7 mouse cellular contexts compared by ENCODE assay signal in the genomic region with DNA sequence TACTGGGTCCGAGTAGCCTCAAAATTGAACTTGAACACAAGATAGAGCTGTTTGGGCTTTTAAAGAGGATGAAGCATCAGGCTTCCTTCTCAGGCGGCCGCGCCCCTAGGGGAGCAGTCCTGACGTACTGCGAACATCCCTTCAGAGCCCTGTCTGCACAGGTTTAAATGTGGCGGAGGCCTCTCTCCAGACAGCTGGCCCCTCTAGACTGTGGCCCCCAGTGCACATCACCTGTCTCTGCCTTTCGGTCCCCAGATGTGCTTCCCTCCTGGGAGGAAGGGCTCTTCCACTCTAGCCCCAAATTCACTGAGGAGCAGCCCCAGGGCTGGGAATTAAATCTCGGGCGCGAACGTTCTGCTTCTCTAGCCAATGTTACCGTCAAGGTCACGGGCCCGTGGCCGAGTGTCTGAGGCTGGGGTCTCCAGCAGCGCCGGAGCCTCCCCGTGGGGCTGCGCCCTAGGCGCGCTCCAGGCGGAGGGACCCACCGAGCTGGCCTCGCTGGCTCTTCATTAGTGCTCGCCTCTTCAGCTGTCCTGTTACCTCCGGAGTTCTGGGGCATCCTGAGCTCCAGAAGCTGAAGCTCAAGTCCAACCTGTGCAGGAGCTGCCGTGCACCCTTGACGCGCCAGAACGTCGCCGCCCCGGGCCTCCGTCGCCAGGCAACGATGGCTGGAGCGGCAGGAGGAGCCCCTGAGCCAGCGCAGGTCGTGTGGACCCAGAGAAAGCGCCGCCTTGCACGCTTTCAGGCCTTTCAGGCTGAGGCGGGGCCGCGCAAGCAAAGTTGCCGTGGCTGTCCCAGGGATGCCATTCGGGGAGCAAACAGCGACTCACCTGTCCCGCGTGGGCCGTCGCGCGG. TPM values are rescaled to one million over a fixed set of nuclear protein-coding genes. Genes with fewer than 3 reads are reported as not detected.
DNase-seq lines count a peak whose midpoint lies in the region; ATAC-seq and TF ChIP-seq lines count a peak whose summit lies in the region.

No protein-coding gene starts in this region.

- H3K4me3 ChIP-seq in C2C12 (ENCODE audit: insufficient read depth, poor library complexity, severe bottlenecking), result peak overlapping the region; percentile 26
- peak overlapping the region; percentile 55 for H3K4me3 ChIP-seq in embryonic facial prominence, embryonic 11.5 days (ENCODE audit: low read depth, low read length)
- H3K4me3 ChIP-seq in intestine, embryonic 16.5 days (ENCODE audit: low read length), result peak overlapping the region; percentile 57
- peak overlapping the region; percentile 24 for H3K4me3 ChIP-seq in liver, embryonic 15.5 days (replicated peaks)
- peak overlapping the region; percentile 59 for H3K4me3 ChIP-seq in stomach, embryonic 16.5 days (replicated peaks; ENCODE audit: low read length)

- no peaks in the 10 kb centered on the region for H3K9me3 ChIP-seq in embryonic facial prominence, embryonic 11.5 days (replicated peaks; ENCODE audit: control insufficient read depth, low read length)
- no peaks in the 10 kb centered on the region for H3K9me3 ChIP-seq in intestine, embryonic 16.5 days (ENCODE audit: control insufficient read depth, low read length)
- no peaks in the 10 kb centered on the region for H3K9me3 ChIP-seq in liver, embryonic 15.5 days (replicated peaks)
- no peaks in the 10 kb centered on the region for H3K9me3 ChIP-seq in stomach, embryonic 16.5 days (replicated peaks; ENCODE audit: control insufficient read depth, low read length)

- no peak for TF ChIP-seq CTCF in C2C12 (IDR thresholded peaks at IDR 0.05; ENCODE audit: control insufficient read depth, insufficient read depth, insufficient read length)

- H3K36me3 ChIP-seq in C2C12 (ENCODE audit: control insufficient read depth, insufficient read depth), result no peaks in the 10 kb centered on the region
- H3K36me3 ChIP-seq in embryonic facial prominence, embryonic 11.5 days (replicated peaks; ENCODE audit: control insufficient read depth, insufficient read depth, low read depth, low read length), result no peaks in the 10 kb centered on the region
- no peaks in the 10 kb centered on the region for H3K36me3 ChIP-seq in intestine, embryonic 16.5 days (ENCODE audit: control insufficient read depth, insufficient read depth, low read length)
- no peaks in the 10 kb centered on the region for H3K36me3 ChIP-seq in liver, embryonic 15.5 days (replicated peaks)
- H3K36me3 ChIP-seq in stomach, embryonic 16.5 days (ENCODE audit: control insufficient read depth, insufficient read depth, low read length), result no peaks in the 10 kb centered on the region

- no peaks in the 10 kb centered on the region for H3K79me2 ChIP-seq in C2C12 (ENCODE audit: control insufficient read depth, insufficient read depth)

- peak overlapping the region; percentile 58 for H3ac ChIP-seq in C2C12 (ENCODE audit: control insufficient read depth, insufficient read length, low read depth)

- H3K79me3 ChIP-seq in C2C12 (ENCODE audit: low read depth), result no peaks in the 10 kb centered on the region

- WGBS in embryonic facial prominence, embryonic 11.5 days, result 5% methylated on average over 55 of the region's 55 CpGs
- WGBS in intestine, embryonic 16.5 days, result 7% methylated on average over 55 of the region's 55 CpGs
- 7% methylated on average over 55 of the region's 55 CpGs for WGBS in liver, embryonic 15.5 days (ENCODE audit: insufficient replicate concordance)
- 6% methylated on average over 55 of the region's 55 CpGs for WGBS in stomach, embryonic 16.5 days

- peak overlapping the region; percentile 64 for H3K9ac ChIP-seq in embryonic facial prominence, embryonic 11.5 days (replicated peaks; ENCODE audit: low read length)
- H3K9ac ChIP-seq in intestine, embryonic 16.5 days (ENCODE audit: low read depth, low read length), result peak overlapping the region; percentile 60
- no peak overlapping the region for H3K9ac ChIP-seq in liver, embryonic 15.5 days
- peak overlapping the region; percentile 73 for H3K9ac ChIP-seq in stomach, embryonic 16.5 days (ENCODE audit: low read length)

- H3K27ac ChIP-seq in embryonic facial prominence, embryonic 11.5 days (replicated peaks; ENCODE audit: low read depth, low read length), result no peak overlapping the region; the same call in 1 of the 2 replicates
- H3K27ac ChIP-seq in intestine, embryonic 16.5 days (ENCODE audit: low read length), result no peak overlapping the region
- no peak overlapping the region for H3K27ac ChIP-seq in liver, embryonic 15.5 days (replicated peaks)
- no peak overlapping the region for H3K27ac ChIP-seq in stomach, embryonic 16.5 days (ENCODE audit: low read length)

- peaks cover 20% of the 10 kb centered on the region for H3K27me3 ChIP-seq in C2C12 (ENCODE audit: control insufficient read depth, insufficient read depth, insufficient read length)
- H3K27me3 ChIP-seq in embryonic facial prominence, embryonic 11.5 days (ENCODE audit: control insufficient read depth, insufficient read depth, low read length), result peaks cover 18% of the 10 kb centered on the region
- H3K27me3 ChIP-seq in intestine, embryonic 16.5 days (replicated peaks; ENCODE audit: control insufficient read depth, insufficient read depth, low read length), result peaks cover 35% of the 10 kb centered on the region
- peaks cover 68% of the 10 kb centered on the region for H3K27me3 ChIP-seq in liver, embryonic 15.5 days
- H3K27me3 ChIP-seq in stomach, embryonic 16.5 days (ENCODE audit: control insufficient read depth, insufficient read depth, low read length), result peaks cover 36% of the 10 kb centered on the region

- ATAC-seq in embryonic facial prominence, embryonic 11.5 days (replicated peaks; ENCODE audit: insufficient number of reproducible peaks, low FRiP score, low TSS enrichment, low read depth), result peak; percentile 77
- ATAC-seq in intestine, embryonic 16.5 days, result peak; percentile 78
- no peak for ATAC-seq in liver, embryonic 15.5 days (ENCODE audit: insufficient read depth)
- peak; percentile 82 for ATAC-seq in stomach, embryonic 16.5 days (ENCODE audit: insufficient read depth, low FRiP score)

- H3K4me1 ChIP-seq in embryonic facial prominence, embryonic 11.5 days (ENCODE audit: control insufficient read depth, insufficient read depth, low read length), result peaks cover 5% of the 10 kb centered on the region
- H3K4me1 ChIP-seq in intestine, embryonic 16.5 days (ENCODE audit: control insufficient read depth, insufficient read depth, low read length), result peaks cover 10% of the 10 kb centered on the region; the same call in 1 of the 2 replicates
- peaks cover 6% of the 10 kb centered on the region; the same call in 1 of the 2 replicates for H3K4me1 ChIP-seq in liver, embryonic 15.5 days (replicated peaks)
- H3K4me1 ChIP-seq in stomach, embryonic 16.5 days (ENCODE audit: control insufficient read depth, insufficient read depth, low read length), result 0 out of 2 replicates have a peak, but pooled peaks cover 4% of the 10 kb centered on the region

- DNase-seq in ES-CJ7 (ENCODE audit: low read depth, low spot score), result peak; percentile 59
- peak; percentile 77 for DNase-seq in embryonic facial prominence, embryonic 11.5 days (ENCODE audit: low spot score)
- no peak for DNase-seq in urinary bladder, postnatal 4 days (ENCODE audit: low spot score in 2 of 2)

- peak overlapping the region; percentile 97 for H3K4me2 ChIP-seq in embryonic facial prominence, embryonic 11.5 days (ENCODE audit: low read depth, low read length)
- peak overlapping the region; percentile 95 for H3K4me2 ChIP-seq in intestine, embryonic 16.5 days (ENCODE audit: low read depth, low read length)
- peak overlapping the region; percentile 54 for H3K4me2 ChIP-seq in liver, embryonic 15.5 days
- peak overlapping the region; percentile 98 for H3K4me2 ChIP-seq in stomach, embryonic 16.5 days (ENCODE audit: low read depth, low read length)

TF ChIP-seq in C2C12, 6 proteins besides CTCF, POLR2A, EP300 and RAD21:
- TF ChIP-seq MYOD1 (IDR thresholded peaks at IDR 0.05; ENCODE audit: control insufficient read depth, insufficient read length, low read depth), result no peak
- no peak for TF ChIP-seq MAX (IDR thresholded peaks at IDR 0.05)
- no peak for TF ChIP-seq MYOG (IDR thresholded peaks at IDR 0.05; ENCODE audit: control insufficient read depth, extremely low read depth, insufficient read length)
- TF ChIP-seq FOSL1 (IDR thresholded peaks at IDR 0.05; ENCODE audit: insufficient read depth, low read length, poor library complexity, severe bottlenecking), result no peak
- no peak for TF ChIP-seq CEBPB (IDR thresholded peaks at IDR 0.05; ENCODE audit: low read depth)
- TF ChIP-seq USF1 (IDR thresholded peaks at IDR 0.05; ENCODE audit: low read depth), result no peak

RNA-seq across cellular contexts. Expression of gene Slc6a17, which starts 0.8 kb away (rescaled TPM):
- 3.2 TPM for polyA plus RNA-seq in C2C12 (2012; fragmentation: generic; extraction: Trizol)
- polyA plus RNA-seq in embryonic facial prominence, embryonic 11.5 days (2014; fragmentation: Nextera tagmentation; extraction: Ambion mirVana), result 2.9 and 5.8 TPM in 2 replicates
- polyA plus RNA-seq in intestine, embryonic 16.5 days (2015; fragmentation: Nextera tagmentation; extraction: Ambion mirVana), result 0.97 and 1.1 TPM in 2 replicates
- polyA plus RNA-seq in liver, embryonic 15.5 days (2015; fragmentation: Nextera tagmentation; extraction: Ambion mirVana), result 0.09 and 0.15 TPM in 2 replicates
- polyA plus RNA-seq in stomach, embryonic 16.5 days (2015; fragmentation: Nextera tagmentation; extraction: Ambion mirVana), result 2.1 and 2.2 TPM in 2 replicates

RNA-seq across cellular contexts. Expression of gene Ubl4b, which starts 37.9 kb away (rescaled TPM):
- polyA plus RNA-seq in C2C12 (2012; fragmentation: generic; extraction: Trizol), result not detected
- 0.15 and 0.79 TPM in 2 replicates for polyA plus RNA-seq in embryonic facial prominence, embryonic 11.5 days (2014; fragmentation: Nextera tagmentation; extraction: Ambion mirVana)
- not detected in 2 replicates for polyA plus RNA-seq in intestine, embryonic 16.5 days (2015; fragmentation: Nextera tagmentation; extraction: Ambion mirVana)
- polyA plus RNA-seq in liver, embryonic 15.5 days (2015; fragmentation: Nextera tagmentation; extraction: Ambion mirVana), result not detected in 2 replicates
- polyA plus RNA-seq in stomach, embryonic 16.5 days (2015; fragmentation: Nextera tagmentation; extraction: Ambion mirVana), result not detected in 2 replicates

RNA-seq across cellular contexts. Expression of gene Kcnc4, which starts 57.7 kb away (rescaled TPM):
- polyA plus RNA-seq in C2C12 (2012; fragmentation: generic; extraction: Trizol), result not detected
- 0.14 and 0.26 TPM in 2 replicates for polyA plus RNA-seq in embryonic facial prominence, embryonic 11.5 days (2014; fragmentation: Nextera tagmentation; extraction: Ambion mirVana)
- polyA plus RNA-seq in intestine, embryonic 16.5 days (2015; fragmentation: Nextera tagmentation; extraction: Ambion mirVana), result 0.05 TPM in 1 of 2 replicates, not detected in the other
- polyA plus RNA-seq in liver, embryonic 15.5 days (2015; fragmentation: Nextera tagmentation; extraction: Ambion mirVana), result not detected in 2 replicates
- 0.14 TPM in 1 of 2 replicates, not detected in the other for polyA plus RNA-seq in stomach, embryonic 16.5 days (2015; fragmentation: Nextera tagmentation; extraction: Ambion mirVana)

Comparison
In these comparisons a context has a peak if more than half of its experiments do, and no peak if none do; other contexts are left out.
1. DNase-seq: peak in ES-CJ7 (single experiment) and embryonic facial prominence, embryonic 11.5 days (single experiment); none in urinary bladder, postnatal 4 days (0 of 2).
2. Peak in every context shown above with its lines, with median percentiles within 50 percentile points of each other: H3K4me3 ChIP-seq and H3K4me2 ChIP-seq.